Mouse (Mus musculus) brain, embryonic 18.5 days (tissue): ENCODE results near the gene Opa3.
"Not testable (repeated sequence)": the region's sequence is repeated elsewhere in the genome, so short reads cannot be mapped to it uniquely, and the experiment has no call there.

Experiments used
- DNase-seq: peaks from one replicate; pipeline ENCODE4 v3.0.0-alpha.2; 2012; ENCODE audit warnings: low read depth, low spot score

The Opa3 gene

DNA sequence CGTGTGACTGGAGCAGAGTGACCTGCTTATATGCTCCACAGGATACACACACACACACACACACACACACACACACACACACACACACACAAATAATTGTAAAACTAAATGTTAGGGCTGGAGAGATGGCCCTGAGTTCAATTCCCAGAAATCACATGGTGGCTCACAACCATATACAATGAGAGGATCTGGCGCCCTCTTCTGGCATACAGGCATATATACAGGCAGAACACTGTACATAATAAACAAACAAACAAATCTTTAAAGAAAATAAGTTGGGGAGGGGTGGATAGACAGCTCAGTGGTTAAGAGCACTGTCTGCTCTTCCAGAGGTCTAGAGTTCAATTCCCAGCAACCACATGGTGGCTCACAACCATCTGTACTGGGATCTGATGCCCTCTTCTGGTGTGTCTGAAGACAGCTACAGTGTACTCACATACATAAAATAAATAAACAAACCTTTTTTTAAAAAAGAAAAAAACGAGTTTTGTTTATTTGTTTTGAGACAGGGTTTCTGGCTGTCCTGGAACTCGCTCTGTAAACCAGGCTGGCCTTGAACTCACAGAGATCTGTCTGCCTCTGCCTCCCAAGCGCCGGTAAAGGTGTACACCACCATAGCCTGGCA lies 53.7 kb downstream of the Opa3 start:
- DNase-seq, result not testable (repeated sequence)

DNA sequence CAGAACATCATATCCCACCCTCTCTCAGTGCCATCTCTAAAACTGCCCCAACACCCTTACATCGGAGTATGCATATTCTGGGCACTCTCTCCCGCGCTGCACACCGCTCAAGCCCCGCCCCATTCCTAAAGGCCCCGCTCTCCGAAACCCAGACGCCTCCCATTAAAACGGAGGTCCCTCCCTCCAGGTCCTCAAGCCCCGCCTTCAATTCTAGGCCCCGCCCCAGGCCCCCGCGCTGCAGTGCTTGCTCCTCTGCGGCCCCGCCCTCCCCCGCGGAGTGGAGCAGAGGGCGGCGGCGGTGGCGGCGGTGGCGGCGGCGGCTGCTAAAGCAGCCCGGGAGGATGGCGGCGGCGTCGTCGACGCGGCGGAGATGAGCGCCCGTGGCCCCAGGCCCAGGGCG lies 54.3 kb downstream of the Opa3 start, which contains the start of gene Rtn2:
TSS of gene Rtn2 (plus strand) at position 240 of the 400 bp plus-strand sequence.
- DNase-seq, result peak; percentile 71

GRCm38 (mm10) chr7:19282791-19283405 lies 54.8 kb downstream of the Opa3 start:
- no peak for DNase-seq

- DNase-seq, result no peak
These were observed 55.3 kb downstream of the Opa3 start for GRCm38 (mm10) chr7:19283406-19283804.

- DNase-seq, result no peak
These were observed 56.6 kb downstream of the Opa3 start for GRCm38 (mm10) chr7:19284763-19285162.

GRCm38 (mm10) chr7:19290969-19291596 lies 62.9 kb downstream of the Opa3 start:
- no peak for DNase-seq

DNA sequence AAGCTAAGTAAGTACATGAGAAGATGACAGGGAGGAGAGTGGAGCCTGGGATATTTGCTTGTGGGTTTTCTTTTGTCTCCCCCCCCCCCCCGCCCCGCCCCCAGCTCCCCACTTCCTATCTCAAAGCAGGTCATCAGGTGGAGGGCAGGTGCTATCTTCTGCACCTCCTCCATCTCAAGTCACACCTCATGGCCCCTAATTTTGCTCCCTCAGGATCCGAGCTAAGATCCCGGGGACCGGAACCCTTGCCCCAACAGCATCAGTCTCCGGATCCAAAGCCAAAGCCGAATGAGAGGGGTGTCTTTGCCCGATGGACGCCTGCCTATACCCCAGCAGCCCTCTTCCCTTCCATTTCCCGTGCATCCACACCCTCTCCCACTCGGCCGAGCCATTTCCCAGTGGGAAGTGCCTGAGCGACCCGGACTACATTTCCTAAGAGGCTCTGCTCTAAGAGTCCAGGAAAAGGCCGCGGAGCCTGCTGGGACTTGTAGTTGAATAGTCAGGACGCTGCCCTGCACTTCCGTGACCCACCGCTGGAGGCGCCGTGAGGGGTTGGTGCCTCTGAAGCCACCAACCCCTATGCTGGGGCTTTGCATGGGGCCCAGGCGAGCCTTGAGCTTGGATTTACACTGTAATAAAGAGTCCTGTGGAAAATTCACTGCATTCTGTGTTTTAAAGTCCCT lies 67.5 kb downstream of the Opa3 start:
- peak; percentile 63 for DNase-seq

DNA sequence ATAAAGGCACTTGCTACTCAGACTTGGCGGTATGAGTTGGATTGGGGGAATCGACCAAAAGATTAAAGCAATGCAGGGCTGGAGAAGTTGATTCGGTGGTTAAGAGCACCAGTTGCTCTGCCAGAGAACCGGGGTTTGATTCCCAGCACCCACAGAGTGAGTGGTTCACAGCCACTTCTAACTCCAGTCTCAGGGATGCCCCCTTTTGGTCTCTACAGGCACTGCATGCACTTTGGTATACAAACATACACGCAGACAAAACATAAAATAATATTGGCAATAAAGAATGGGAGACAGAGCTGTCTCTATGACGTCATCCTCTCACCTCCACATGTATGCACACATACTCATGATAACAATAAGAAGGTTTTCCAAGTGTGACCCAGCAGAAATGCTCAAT lies 68.9 kb downstream of the Opa3 start:
- DNase-seq, result no peak

GRCm38 (mm10) chr7:19297794-19298193 lies 69.7 kb downstream of the Opa3 start:
- DNase-seq, result no peak

GRCm38 (mm10) chr7:19299194-19299593 lies 71.1 kb downstream of the Opa3 start:
- DNase-seq, result no peak

DNA sequence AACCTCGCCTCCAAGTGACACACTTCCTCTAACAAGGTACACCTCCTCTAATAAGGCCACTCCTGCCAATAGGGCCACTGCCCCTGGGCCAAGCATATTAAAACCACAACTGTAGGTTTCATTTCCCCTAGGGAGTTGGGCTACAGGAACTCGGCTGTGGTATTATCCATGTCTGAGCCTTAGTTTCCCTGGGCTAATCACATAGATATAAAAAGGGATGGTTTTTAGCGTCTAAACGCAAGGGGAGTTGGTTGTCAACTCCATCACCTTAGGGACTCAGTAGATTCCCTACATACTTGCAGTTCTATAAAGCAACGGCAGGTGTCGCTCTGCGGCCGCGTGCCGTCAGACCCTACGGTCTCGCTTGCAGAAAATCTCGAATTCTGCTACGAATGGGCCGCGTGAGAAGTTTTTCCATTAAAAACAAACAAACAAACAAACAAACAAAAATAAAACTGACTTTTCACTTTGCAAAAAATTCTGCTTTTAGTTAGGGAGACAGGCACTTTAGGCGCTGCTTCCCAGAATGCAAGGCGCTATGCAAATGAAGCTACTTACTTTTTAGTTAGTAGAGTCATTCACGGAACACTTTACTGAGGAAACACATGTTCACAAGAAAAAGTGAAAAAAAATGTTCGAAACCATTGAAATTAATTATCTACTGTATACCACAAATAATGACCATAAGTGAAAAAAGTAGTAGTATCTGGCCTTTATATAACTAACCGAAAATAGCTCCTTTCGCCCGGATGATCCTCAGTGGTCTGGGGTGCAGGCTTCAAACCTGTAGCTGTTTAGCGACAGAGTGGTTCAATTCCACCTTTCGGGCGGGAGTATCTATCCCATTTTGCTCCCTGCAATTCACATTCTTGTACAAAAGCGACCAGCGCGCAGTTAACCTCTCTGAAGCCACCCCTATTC lies 72.6 kb downstream of the Opa3 start:
- peak; percentile 60 for DNase-seq

GRCm38 (mm10) chr7:19301461-19302263 lies 73.5 kb downstream of the Opa3 start:
- DNase-seq, result no peak

DNA sequence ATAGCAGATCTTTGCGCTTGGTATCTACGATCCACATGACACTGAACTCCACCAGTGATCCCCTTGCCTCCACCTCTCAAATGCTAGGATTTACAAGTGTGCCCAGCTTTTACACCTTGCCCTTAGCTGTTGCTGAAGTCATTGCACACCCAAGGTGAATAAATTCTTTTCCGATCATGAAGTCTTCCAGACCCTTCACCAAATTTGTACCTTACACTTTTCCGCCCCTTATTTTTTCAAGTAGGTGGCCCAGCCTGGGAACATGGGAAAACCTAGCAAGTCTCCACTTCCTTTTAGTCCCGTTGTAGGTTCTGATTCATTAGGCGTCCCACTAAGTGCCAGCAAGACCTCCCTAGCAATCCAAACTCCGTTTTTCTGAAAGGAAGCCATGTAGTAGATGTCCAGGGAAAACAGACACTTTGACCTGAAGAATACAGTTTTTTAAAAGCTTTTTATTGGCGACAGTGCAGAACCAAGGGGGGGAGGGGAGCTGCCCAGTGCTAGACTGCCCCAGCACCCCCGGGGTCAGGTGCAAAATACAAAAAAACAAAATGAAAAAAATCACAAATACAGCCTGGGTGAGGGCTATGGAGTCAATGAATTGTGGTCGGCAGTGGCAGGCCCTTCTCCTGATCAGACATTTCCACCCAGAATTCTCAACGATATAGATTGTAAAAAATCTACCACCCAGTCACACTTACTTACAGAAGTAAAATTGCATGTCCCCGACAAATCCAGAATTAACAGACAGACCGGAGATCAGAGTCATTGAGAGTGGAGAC lies 74.3 kb downstream of the Opa3 start:
- no peak for DNase-seq

GRCm38 (mm10) chr7:19303046-19303305 lies 74.8 kb downstream of the Opa3 start:
- no peak for DNase-seq

- DNase-seq, result no peak
These were observed 75.6 kb downstream of the Opa3 start for GRCm38 (mm10) chr7:19303770-19304169.

DNA sequence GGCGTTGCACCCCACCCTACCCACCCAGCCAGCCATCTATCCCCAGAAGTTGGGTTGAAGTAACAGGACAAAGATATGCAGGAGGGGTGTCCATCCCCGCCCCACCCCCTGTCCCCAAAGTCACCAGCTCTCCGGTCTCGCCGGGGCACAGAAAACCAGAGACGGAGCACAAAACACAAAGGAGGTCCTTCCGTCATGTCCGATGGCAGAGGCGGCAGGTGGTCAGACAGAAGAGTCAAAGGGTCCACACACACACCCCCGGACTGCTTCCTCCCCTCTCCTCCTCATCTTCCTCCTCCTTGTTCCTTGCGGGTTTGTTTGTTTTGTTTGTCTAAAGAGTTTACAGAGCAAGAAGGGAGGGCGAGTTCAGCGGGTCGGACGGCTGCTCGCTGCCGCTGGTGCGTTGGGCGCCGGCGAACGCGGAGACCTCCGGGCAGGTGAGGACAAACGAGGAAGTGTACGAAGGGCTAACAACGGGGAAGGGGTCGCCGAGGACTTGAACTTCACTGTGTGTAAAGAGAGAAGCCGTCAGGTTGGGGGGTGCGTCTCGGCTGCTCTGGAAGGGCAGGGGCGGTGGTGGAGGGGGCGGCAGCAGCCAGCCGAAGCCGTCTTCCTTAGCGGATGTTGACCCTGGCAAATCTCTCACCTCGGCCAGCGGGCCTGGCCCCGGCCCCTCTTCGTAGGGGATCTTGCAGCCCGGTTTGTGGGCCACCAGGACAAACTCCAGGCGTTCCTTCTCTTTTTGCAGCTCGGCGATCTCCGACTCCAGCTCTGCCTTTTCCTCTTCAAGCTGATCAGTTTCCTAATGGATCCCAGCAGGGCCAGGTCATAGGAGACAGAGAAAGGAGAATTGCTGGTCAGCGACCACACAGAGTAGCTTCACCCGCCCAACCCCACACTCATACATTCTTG lies 76.6 kb downstream of the Opa3 start:
- DNase-seq, result no peak

DNA sequence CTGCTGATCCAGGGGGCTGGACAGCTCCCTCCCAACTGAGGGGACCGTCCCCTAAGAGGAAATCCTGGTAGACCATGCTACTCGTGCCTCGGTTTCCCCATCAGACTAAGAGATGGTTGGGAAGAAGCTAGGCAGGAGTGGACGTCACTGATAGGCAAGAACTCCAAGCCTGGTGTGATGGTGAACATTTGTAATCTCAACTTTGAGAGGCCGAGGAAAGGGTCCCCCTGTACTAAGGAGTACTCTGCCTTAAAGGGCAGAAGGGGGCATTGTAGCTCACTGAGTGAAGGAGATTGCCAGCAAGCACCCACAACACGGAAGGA lies 77.2 kb downstream of the Opa3 start:
- no peak for DNase-seq
